Mouse (Mus musculus) embryonic fibroblast, embryonic 13.5 days (primary cell): ENCODE measurements around the gene Zfp207. TPM values are rescaled to one million over a fixed set of nuclear protein-coding genes. Genes with fewer than 3 reads are reported as not detected.

Experiments
- H3K27ac ChIP-seq: 2 replicates; pipeline ENCODE4 v1.5.1; 2012; ENCODE audit warnings: low read length, control low read depth, inconsistent platforms; ENCODE audit not compliant: insufficient read depth
- H3K4me1 ChIP-seq: 2 replicates; pipeline ENCODE4 v1.6.1; 2011; ENCODE audit warnings: low read length; ENCODE audit not compliant: control insufficient read depth, insufficient read depth
- H3K4me3 ChIP-seq: 2 replicates; pipeline ENCODE4 v1.5.1; 2011; ENCODE audit warnings: mild to moderate bottlenecking, control low read depth, low read length; ENCODE audit not compliant: insufficient read depth
- CTCF ChIP-seq: IDR thresholded peaks from 2 replicates; pipeline ENCODE4 v1.5.1; 2011; ENCODE audit warnings: mild to moderate bottlenecking, control low read depth, low read length, moderate library complexity, borderline replicate concordance; ENCODE audit not compliant: insufficient read depth
- POLR2A ChIP-seq: IDR thresholded peaks from 2 replicates; pipeline ENCODE4 v1.6.1; 2011; ENCODE audit warnings: low read depth, mild to moderate bottlenecking, control low read depth, low read length, moderate library complexity
- polyA plus RNA-seq: library from polyadenylated mRNA; stranded (reverse); fragments of >200 nt; gene quantifications from 2 replicates; pipeline ENCODE4 v1.2.4, GENCODE M21; 2011; ENCODE audit warnings: low read depth; ENCODE audit not compliant: missing spikeins, insufficient read length

Zfp207 gene
- polyA plus RNA-seq, 1 experiment = 208 TPM

DNA sequence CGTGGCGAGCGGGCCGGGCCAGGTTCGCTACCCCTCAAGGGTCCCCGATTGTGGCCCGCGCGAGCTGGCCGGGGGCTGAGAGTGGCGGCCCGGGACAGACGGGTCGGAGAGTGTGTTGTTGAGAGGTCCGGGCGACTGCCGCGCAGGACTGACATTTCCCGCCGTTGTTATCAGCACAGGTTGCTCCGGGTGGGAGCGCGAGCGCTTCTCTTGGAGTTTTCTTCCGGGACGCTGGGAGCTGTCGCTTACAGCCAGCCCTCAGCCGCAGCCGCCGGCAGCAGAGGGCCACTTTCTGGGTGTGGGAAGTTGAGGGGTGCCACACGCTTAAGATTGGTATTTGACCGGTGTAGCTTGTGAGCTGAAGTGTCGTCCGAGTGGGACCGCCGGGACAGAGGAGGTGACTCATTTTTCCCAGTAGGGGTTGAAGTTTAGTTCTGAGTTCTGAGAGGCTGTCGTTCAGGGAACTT lies 46.0 kb downstream of the Zfp207 start:
- TF ChIP-seq CTCF (no peak), POLR2A (no peak)
- Histone ChIP-seq H3K4me1 (no peaks in the 10 kb centered on the region), H3K27ac (peak overlapping the region; percentile 51; the same call in 1 of the 2 replicates), H3K4me3 (peak overlapping the region; percentile 88)

DNA sequence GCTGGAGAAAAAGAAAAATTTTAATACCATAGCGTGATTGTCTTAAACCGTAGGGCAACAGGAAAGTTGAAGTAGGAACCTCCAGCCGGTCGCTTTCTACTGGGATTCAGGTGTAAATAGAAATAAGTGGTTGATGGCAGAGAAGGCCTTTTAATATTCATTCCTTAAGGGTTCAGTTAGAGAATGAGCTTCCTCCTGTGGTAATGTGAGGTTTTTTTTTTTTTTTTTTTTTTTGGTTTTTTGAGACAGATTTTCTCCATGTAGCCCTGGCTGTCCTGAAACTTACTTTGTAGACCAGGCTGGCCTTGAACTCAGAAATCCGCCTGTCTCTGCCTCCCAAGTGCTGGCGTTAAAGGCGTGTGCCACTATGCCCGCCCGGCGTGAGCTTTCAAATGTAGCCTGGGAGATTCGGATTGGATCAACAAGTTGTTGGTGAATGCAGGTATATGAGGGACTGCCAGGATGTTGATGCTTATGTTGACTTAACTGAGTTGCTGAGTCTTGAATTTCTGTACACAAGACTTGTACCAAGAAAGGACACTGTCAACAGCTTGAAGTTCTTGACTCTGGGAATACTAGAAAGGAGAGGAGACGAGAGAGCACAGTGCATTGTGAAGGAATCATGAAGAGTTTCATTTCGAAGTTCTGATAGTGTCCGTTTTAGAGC lies 46.6 kb downstream of the Zfp207 start:
- H3K27ac ChIP-seq = peak overlapping the region; percentile 51; the same call in 1 of the 2 replicates
- no peaks in the 10 kb centered on the region for H3K4me1 ChIP-seq
- peak overlapping the region; percentile 88 for H3K4me3 ChIP-seq
- no peak for TF ChIP-seq CTCF
- no peak for TF ChIP-seq POLR2A

DNA sequence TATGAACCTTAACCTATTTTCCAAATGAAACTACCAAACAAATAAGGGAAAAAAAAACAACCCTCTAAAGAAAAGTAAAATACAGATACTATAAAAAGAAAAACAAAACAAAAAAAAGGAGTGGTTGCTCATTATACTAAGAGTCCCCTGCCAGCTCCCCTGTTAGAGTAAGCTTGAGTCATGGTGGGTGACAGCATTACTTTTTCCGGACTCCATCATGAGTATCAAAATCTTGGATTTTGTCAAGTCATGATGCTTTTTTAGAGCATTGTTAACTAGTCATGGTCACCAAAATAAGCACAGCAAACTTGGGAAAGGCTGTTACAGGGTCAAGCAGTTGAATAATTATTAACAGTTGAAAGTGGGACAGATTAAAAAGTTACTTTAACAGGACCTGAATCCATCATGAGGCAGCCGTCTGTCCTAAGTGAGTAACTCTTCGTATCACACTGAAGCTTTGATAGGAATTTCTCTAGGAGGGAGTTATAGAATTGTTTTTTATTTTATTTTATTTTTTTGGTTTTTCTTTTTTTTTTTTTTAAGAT lies 47.4 kb downstream of the Zfp207 start:
- Histone ChIP-seq H3K27ac (no peak overlapping the region), H3K4me1 (no peaks in the 10 kb centered on the region), H3K4me3 (0 out of 2 replicates have a peak overlapping the region, but pooled peaks have one; percentile 2)
- TF ChIP-seq POLR2A = no peak
- no peak for TF ChIP-seq CTCF

- TF ChIP-seq CTCF (no peak), POLR2A (no peak)
- Histone ChIP-seq H3K4me3 (no peak overlapping the region), H3K27ac (no peak overlapping the region), H3K4me1 (no peaks in the 10 kb centered on the region)
Observed at GRCm38 (mm10) chr11:80446916-80447315, 63.8 kb downstream of the Zfp207 start.

DNA sequence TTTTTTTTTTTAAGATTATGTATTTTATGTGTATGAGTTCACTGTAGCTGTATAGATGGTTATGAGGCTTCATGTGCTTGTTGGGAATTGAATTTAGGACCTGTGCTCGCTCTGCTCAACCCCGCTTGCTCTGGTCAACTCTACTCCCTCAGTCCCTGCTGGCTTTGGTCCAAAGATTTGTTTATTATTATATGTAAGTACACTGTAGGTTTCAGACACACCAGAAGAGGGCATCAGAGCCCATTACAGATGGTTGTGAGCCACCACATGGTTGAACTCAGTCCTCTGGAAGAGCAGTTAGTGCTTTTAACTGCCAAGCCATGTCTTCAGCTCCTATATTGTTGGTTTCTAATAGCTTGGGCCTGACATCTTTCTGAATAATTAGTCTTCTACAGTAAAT lies 66.8 kb downstream of the Zfp207 start:
- H3K27ac ChIP-seq = no peak overlapping the region
- TF ChIP-seq CTCF (no peak), POLR2A (no peak)
- H3K4me1 ChIP-seq = peaks cover 5% of the 10 kb centered on the region; the same call in 1 of the 2 replicates
- H3K4me3 ChIP-seq = no peak overlapping the region

DNA sequence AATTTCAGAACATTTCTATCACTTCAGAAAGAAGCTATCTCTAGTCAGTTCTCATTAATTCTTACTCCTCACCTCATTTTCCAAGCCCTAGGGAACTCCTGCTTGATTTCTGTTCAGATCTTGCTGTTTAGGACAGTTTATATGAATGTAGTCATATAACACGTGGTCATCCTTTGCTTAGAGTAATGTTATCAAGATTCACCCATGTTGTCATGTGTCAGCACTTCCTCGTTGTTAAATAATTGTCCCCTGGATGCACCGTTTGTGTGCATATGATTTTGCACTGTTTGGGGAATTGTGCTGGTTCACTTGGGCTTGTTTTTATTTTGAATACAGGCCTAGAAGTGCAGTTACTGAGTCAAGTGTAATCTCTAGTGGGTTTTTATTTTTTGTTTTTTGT lies 69.2 kb downstream of the Zfp207 start:
- Histone ChIP-seq H3K4me1 (peaks cover 5% of the 10 kb centered on the region; the same call in 1 of the 2 replicates), H3K27ac (no peak overlapping the region)
- no peak for TF ChIP-seq POLR2A
- TF ChIP-seq CTCF = no peak

DNA sequence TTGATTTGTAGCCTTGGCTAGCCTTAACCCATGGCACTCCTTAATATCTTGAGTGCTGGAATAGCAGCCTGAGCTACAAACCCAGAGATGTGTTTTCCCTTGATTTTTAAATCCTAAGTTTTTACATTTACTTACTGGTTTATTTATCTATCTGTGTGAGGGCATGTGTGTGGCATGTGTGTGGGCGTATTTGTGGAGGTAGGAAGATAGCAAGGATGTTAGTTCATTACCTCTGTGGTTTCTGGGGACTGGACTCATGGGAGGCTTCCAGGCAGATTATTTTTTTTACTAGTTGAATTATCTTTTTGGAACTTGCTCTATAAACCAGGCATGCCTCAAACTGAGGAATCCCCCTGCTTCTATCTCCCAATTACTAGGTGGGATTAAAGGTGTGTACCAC lies 70.1 kb downstream of the Zfp207 start:
- Histone ChIP-seq H3K4me1 (peaks cover 5% of the 10 kb centered on the region; the same call in 1 of the 2 replicates), H3K27ac (no peak overlapping the region), H3K4me3 (no peak overlapping the region)
- TF ChIP-seq CTCF (no peak), POLR2A (no peak)

More for the DNA sequence above, 69.2 kb downstream of the Zfp207 start:
- H3K4me3 ChIP-seq = no peak overlapping the region

Other genes starting within 250 kb of the Zfp207 start
- 13.9 and 16.6 TPM in 2 replicates for gene Tefm, start 241.1 kb upstream of the Zfp207 start, polyA plus RNA-seq
- gene Adap2, start 229.2 kb upstream of the Zfp207 start, polyA plus RNA-seq = not detected in 2 replicates
- gene Rnf135, start 199.4 kb upstream of the Zfp207 start, polyA plus RNA-seq = 7.5 and 8.0 TPM in 2 replicates
- gene Rhot1, start 174.3 kb upstream of the Zfp207 start, polyA plus RNA-seq = 53.8 and 65.6 TPM in 2 replicates
- gene Rhbdl3, start 82.4 kb upstream of the Zfp207 start, polyA plus RNA-seq = 1.3 and 1.8 TPM in 2 replicates
- 27.0 and 38.4 TPM in 2 replicates for gene 5730455P16Rik, start 5.2 kb upstream of the Zfp207 start, polyA plus RNA-seq
- 131 and 170 TPM in 2 replicates for gene Psmd11, start 45.3 kb downstream of the Zfp207 start, polyA plus RNA-seq
- gene Cdk5r1, start 93.7 kb downstream of the Zfp207 start, polyA plus RNA-seq = 0.77 and 1.0 TPM in 2 replicates